Mouse (Mus musculus) heart, embryonic 12.5 days (tissue): ENCODE measurements around the gene Arfgap3. TPM values are rescaled to one million over a fixed set of nuclear protein-coding genes. Genes with fewer than 3 reads are reported as not detected.

Experiments used
- ATAC-seq: fragments of 200-750 bp; cut with Nextera tagmentation; 2 replicates; pipeline ENCODE4 v1.8.0; 2017; ENCODE audit warnings: moderate TSS enrichment, moderate library complexity; ENCODE audit not compliant: insufficient number of reproducible peaks, low FRiP score
- H3K27ac ChIP-seq: fragments of 300-500 bp; sonication (generic); 2 replicates; pipeline ENCODE4 v1.5.1; 2016; ENCODE audit warnings: mild to moderate bottlenecking, moderate library complexity; ENCODE audit not compliant: poor library complexity, severe bottlenecking
- H3K27me3 ChIP-seq: fragments of 300-500 bp; sonication (generic); replicated peaks from 2 replicates; pipeline ENCODE4 v1.6.1; 2016; ENCODE audit warnings: mild to moderate bottlenecking, moderate library complexity
- H3K36me3 ChIP-seq: fragments of 300-500 bp; sonication (generic); 2 replicates; pipeline ENCODE4 v1.6.1; 2016; ENCODE audit warnings: mild to moderate bottlenecking, moderate library complexity
- H3K4me1 ChIP-seq: fragments of 300-500 bp; sonication (generic); replicated peaks from 2 replicates; pipeline ENCODE4 v1.6.1; 2016; ENCODE audit warnings: mild to moderate bottlenecking
- H3K4me2 ChIP-seq: fragments of 300-500 bp; sonication (generic); 2 replicates; pipeline ENCODE4 v1.6.1; 2016; ENCODE audit warnings: mild to moderate bottlenecking, moderate library complexity
- H3K4me3 ChIP-seq: fragments of 300-500 bp; sonication (generic); 2 replicates; pipeline ENCODE4 v1.5.1; 2016; ENCODE audit warnings: mild to moderate bottlenecking
- H3K9ac ChIP-seq: fragments of 300-500 bp; sonication (generic); 2 replicates; pipeline ENCODE4 v1.6.1; 2016; ENCODE audit warnings: mild to moderate bottlenecking, moderate library complexity
- H3K9me3 ChIP-seq: fragments of 300-500 bp; sonication (generic); replicated peaks from 2 replicates; pipeline ENCODE4 v1.6.1; 2016; ENCODE audit warnings: mild to moderate bottlenecking, moderate library complexity
- WGBS: fragments of 180-500 bp; shearing (Covaris S2); methylation state at CpG from one replicate; pipeline ENCODE4 v1.1.7; 2016; 5-methylcytosine and 5-hydroxymethylcytosine counted together
- polyA plus RNA-seq: library from polyadenylated mRNA; unstranded; fragments of >200 nt; fragmentation: Nextera tagmentation; extraction: Ambion mirVana; gene quantifications from 2 replicates; pipeline ENCODE4 v1.2.1, GENCODE M21; 2016

Gene Arfgap3
- polyA plus RNA-seq, 1 experiment from 2014 or later = 31.6 TPM

DNA sequence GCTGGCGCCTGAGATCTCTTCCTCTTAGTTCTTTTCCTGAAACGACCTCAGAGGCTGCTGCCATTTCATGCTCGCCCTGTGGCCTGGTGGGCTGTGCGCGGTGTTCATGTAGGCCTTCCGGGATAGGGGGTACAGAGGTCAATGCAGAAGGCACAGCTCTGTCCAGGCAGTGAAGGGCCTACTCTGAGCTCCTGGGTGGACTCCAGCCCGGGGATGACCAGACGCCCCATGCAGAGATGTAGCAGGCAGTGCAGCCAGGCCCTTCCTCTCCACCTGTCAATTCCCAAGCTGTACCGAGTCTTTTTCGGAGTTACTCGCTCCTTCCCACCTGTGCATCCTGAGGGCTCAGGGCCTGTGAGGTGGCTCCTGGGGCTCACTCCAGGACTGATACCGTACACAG lies 43.9 kb downstream of the Arfgap3 start:
- Histone ChIP-seq H3K36me3 (peaks cover 67% of the 10 kb centered on the region), H3K4me3 (no peak overlapping the region), H3K27me3 (no peaks in the 10 kb centered on the region), H3K27ac (no peak overlapping the region), H3K9me3 (no peaks in the 10 kb centered on the region), H3K4me1 (peaks cover 8% of the 10 kb centered on the region; the same call in 1 of the 2 replicates), H3K9ac (no peak overlapping the region), H3K4me2 (no peak overlapping the region)
- 90% methylated on average over 12 of the region's 12 CpGs for WGBS
- no peak for ATAC-seq

DNA sequence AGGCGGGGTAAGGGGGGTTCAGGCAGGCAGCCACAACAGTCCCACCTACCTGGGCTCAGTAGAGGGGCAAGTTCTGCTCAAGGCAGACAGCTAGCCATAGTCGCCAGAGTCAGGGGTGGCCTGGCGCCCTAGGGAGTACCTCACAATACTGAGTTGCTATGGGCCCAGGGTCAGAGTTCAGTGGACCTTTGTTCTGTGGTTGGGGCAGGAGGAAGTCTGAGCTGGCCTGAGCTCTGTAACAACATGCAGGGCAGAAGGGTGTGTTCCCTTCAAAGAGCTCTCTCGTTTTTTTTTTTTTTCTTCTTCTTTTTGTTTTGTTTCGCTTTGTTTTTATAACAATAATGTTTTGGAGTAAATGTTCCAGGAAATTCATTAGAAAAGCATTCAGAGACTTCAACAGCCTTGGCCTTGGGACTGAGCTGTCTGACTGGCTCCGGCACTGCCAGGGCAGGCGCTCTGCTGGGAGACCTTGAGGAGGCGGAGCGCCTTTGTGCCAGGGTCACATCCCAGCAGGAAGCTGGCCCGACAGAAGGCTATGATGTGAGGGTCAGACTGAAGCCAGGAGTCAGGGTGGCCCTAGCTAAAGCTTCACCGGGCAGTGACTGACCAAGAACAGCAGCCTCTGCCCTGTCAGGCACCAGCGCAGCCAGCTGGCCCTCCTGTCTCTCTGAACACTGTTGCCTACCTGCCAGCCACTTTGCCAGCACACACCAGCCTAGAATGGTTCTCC lies 44.7 kb downstream of the Arfgap3 start:
- Histone ChIP-seq H3K4me3 (no peak overlapping the region), H3K9ac (no peak overlapping the region), H3K4me1 (peaks cover 13% of the 10 kb centered on the region; the same call in 1 of the 2 replicates), H3K9me3 (no peaks in the 10 kb centered on the region), H3K36me3 (peaks cover 65% of the 10 kb centered on the region), H3K27me3 (no peaks in the 10 kb centered on the region), H3K4me2 (no peak overlapping the region), H3K27ac (no peak overlapping the region)
- ATAC-seq = no peak
- 78% methylated on average over 12 of the region's 12 CpGs for WGBS

- 92% methylated on average over 9 of the region's 9 CpGs for WGBS
- Histone ChIP-seq H3K27ac (no peak overlapping the region), H3K36me3 (peaks cover 59% of the 10 kb centered on the region), H3K4me2 (no peak overlapping the region), H3K9me3 (no peaks in the 10 kb centered on the region), H3K4me3 (no peak overlapping the region), H3K9ac (no peak overlapping the region), H3K4me1 (peaks cover 19% of the 10 kb centered on the region), H3K27me3 (no peaks in the 10 kb centered on the region)
- no peak for ATAC-seq
Measured at GRCm38 (mm10) chr15:83304804-83305191, 45.2 kb downstream of the Arfgap3 start.

DNA sequence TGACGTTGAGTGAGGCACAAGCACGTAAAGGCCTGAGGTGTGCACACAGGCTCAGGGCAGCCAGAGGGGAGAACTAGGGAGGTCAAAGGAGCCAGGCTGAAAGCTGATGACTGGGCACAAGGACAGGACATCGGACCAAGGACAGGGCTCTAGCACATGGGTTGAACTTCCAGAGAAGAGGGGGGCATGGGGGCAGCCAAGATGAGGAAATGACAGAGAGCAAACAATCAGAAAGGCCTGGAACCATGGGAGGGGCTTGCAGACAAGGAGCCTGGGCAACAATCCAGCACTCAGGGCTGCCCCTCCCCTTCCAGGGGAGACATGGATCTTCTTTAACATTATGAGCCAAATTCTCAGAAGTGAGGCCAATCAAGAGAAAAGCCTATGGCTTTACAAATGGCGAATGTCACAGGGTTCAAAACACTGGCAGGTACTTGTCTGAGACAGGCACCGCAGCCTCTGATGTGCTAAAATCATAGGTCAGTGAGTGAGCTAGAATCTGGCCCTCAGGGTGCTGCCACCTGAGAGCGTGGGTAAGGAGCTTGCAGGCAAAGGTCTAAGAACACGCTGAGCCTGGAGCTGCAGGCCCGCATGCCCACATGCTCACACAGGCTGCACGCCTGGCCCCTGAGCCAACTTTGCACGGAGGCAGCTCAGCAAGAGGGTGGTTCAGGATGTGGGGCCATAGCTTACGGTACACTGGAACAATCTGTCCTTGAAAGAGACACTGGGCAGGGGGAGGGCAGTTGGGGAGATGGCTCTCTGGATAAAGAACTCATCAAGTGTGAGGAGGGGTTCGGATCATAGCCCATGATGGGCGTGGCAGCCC lies 46.2 kb downstream of the Arfgap3 start:
- Histone ChIP-seq H3K27ac (no peak overlapping the region), H3K4me1 (peaks cover 24% of the 10 kb centered on the region), H3K9ac (no peak overlapping the region), H3K4me2 (no peak overlapping the region), H3K27me3 (no peaks in the 10 kb centered on the region), H3K36me3 (peaks cover 64% of the 10 kb centered on the region), H3K9me3 (no peaks in the 10 kb centered on the region), H3K4me3 (no peak overlapping the region)
- WGBS = 81% methylated on average over 13 of the region's 13 CpGs
- ATAC-seq = peak; percentile 29; the same call in 1 of the 2 replicates

DNA sequence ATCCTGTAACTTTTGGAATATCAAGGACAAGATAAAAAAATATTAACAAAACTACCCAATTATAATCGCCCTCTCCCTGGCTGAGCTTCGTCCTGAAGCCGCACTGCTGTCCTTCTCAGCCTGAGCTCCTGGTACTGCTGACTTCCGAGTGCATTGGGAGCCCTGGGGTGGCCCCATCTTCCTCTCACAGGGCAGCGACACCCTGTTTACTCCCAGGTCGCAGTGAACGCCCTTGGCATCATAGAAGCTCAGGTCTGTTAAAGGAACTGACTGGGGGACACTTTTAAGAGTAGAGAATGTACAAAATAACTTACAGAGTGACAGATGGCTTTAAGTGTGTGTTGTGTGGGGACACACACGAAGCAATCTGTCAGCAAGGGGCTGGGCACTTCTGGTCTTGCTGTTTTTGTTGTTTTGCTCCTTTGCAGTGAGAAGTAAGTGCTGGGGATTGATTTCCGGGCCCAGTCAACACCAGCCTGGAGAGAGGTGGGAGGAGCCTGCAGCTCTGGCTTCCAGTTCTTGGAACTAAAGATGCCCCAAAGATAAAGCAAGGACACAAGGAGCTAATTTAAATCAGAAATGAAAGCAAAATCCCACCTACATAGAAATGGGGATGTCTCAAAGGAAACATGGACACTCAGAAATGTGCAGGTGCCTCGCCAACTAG lies 50.0 kb downstream of the Arfgap3 start:
- H3K9ac ChIP-seq = no peak overlapping the region
- H3K4me1 ChIP-seq = peaks cover 24% of the 10 kb centered on the region
- WGBS = 41% methylated on average over 10 of the region's 10 CpGs
- H3K4me3 ChIP-seq = no peak overlapping the region
- ATAC-seq = no peak
- H3K4me2 ChIP-seq = no peak overlapping the region
- H3K9me3 ChIP-seq = no peaks in the 10 kb centered on the region
- no peak overlapping the region for H3K27ac ChIP-seq
- H3K27me3 ChIP-seq = no peaks in the 10 kb centered on the region
- H3K36me3 ChIP-seq = peaks cover 38% of the 10 kb centered on the region

GRCm38 (mm10) chr15:83299450-83299849 lies 50.6 kb downstream of the Arfgap3 start:
- Histone ChIP-seq H3K9me3 (no peaks in the 10 kb centered on the region), H3K9ac (no peak overlapping the region), H3K4me1 (peaks cover 24% of the 10 kb centered on the region), H3K4me3 (no peak overlapping the region), H3K27ac (no peak overlapping the region), H3K4me2 (no peak overlapping the region), H3K27me3 (no peaks in the 10 kb centered on the region), H3K36me3 (peaks cover 33% of the 10 kb centered on the region)
- ATAC-seq = no peak
- WGBS = 70% methylated on average over 7 of the region's 7 CpGs

- no peak overlapping the region for H3K9ac ChIP-seq
- WGBS = 81% methylated on average over 2 of the region's 2 CpGs
- 0 out of 2 replicates have a peak, but pooled peaks cover under 1% of the 10 kb centered on the region for H3K9me3 ChIP-seq
- H3K36me3 ChIP-seq = peaks cover 33% of the 10 kb centered on the region
- no peak overlapping the region for H3K27ac ChIP-seq
- H3K4me1 ChIP-seq = peaks cover 19% of the 10 kb centered on the region
- no peak overlapping the region for H3K4me3 ChIP-seq
- H3K27me3 ChIP-seq = no peaks in the 10 kb centered on the region
- no peak for ATAC-seq
- H3K4me2 ChIP-seq = no peak overlapping the region
Measured at GRCm38 (mm10) chr15:83298810-83299209, 51.2 kb downstream of the Arfgap3 start.

DNA sequence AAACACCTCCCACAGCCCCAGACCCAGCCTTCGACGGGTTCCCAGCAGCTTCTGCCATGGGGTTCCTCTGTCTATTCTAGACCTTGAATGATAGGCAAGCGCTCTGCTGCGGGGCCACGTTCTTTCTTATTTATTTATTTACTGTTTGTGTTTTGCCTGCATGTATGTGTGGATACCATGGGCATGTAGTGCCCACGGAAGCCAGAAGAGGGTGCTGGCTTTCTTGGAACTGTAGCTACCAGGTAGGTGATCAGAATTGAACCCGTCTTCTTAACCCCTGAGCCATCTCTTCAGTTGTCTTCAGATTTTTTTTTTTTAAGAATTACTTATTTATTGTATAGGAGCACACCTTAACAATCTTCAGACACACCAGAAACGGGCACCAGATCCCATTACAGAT lies 51.7 kb downstream of the Arfgap3 start:
- no peak overlapping the region for H3K27ac ChIP-seq
- peaks cover 4% of the 10 kb centered on the region; the same call in 1 of the 2 replicates for H3K9me3 ChIP-seq
- no peak overlapping the region for H3K9ac ChIP-seq
- peaks cover 32% of the 10 kb centered on the region for H3K36me3 ChIP-seq
- ATAC-seq = no peak
- H3K4me3 ChIP-seq = no peak overlapping the region
- H3K4me1 ChIP-seq = peaks cover 21% of the 10 kb centered on the region; the same call in 1 of the 2 replicates
- H3K27me3 ChIP-seq = no peaks in the 10 kb centered on the region
- H3K4me2 ChIP-seq = no peak overlapping the region
- 78% methylated on average over 8 of the region's 8 CpGs for WGBS

DNA sequence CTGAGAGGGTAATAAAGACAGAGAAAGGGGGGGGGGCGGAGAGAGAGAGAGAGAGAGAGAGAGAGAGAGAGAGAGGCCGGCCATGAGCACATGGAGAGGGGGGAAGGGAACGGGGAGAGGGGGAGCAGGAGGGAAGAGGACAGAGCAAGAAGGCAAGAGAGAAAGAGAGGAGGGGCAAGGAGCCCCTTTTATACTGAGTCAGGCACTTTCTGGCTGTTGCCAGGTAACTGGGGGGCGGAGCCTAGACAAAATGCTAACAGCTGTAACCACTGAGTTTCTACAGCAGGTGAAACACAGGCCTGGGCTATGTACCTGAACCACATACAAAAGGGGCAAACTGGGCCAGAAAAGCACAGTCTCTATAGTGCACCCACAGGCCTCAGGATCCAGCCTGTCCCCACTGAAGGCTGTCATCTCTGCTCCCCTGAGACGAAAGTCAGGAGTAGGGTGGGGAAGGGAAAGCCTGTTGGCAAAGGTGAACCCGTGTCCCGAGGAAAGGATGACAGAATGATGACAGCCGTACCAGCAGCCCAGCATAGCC lies 53.2 kb downstream of the Arfgap3 start:
- Histone ChIP-seq H3K27me3 (no peaks in the 10 kb centered on the region), H3K4me1 (peaks cover 21% of the 10 kb centered on the region; the same call in 1 of the 2 replicates), H3K36me3 (peaks cover 20% of the 10 kb centered on the region), H3K4me3 (no peak overlapping the region), H3K27ac (no peak overlapping the region), H3K9me3 (peaks cover 4% of the 10 kb centered on the region; the same call in 1 of the 2 replicates), H3K4me2 (no peak overlapping the region), H3K9ac (no peak overlapping the region)
- 58% methylated on average over 6 of the region's 8 CpGs for WGBS
- no peak for ATAC-seq

DNA sequence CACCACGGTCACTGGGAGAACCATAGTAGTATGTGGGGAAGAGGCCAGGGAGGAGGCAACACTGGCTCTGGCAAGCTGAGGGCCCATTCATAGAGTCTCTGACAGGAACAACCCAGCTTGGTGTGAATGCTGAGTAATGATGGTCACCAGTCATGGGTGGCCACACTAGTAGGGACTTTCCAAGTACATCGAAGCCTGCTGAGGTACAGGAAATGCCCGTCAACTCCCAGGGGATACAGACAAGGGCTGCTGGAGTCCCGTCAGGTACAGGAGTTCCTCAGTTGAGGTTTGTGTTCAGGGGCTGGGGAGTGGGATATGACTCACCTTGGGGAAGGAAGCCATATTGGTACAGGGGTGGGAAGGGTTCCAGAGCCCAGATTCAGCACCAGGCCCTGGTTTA lies 54.0 kb downstream of the Arfgap3 start:
- Histone ChIP-seq H3K9ac (no peak overlapping the region), H3K27me3 (no peaks in the 10 kb centered on the region), H3K36me3 (peaks cover 18% of the 10 kb centered on the region), H3K4me2 (no peak overlapping the region), H3K27ac (no peak overlapping the region), H3K4me3 (no peak overlapping the region), H3K4me1 (peaks cover 21% of the 10 kb centered on the region; the same call in 1 of the 2 replicates), H3K9me3 (peaks cover 4% of the 10 kb centered on the region; the same call in 1 of the 2 replicates)
- WGBS = 86% methylated on average over 4 of the region's 4 CpGs
- no peak for ATAC-seq
